Mouse (Mus musculus) thymus, adult 2 months (tissue): ENCODE data around the gene Sept9.

Experiments used
- CTCF ChIP-seq: fragments of 200-500 bp; IDR thresholded peaks from 2 replicates; pipeline ENCODE4 v1.5.1; 2012; ENCODE audit warnings: mild to moderate bottlenecking, control low read depth, low read length, moderate library complexity, borderline replicate concordance; ENCODE audit not compliant: control insufficient read depth, poor library complexity, insufficient read depth; ENCODE audit errors: extremely low read depth
- POLR2A ChIP-seq: fragments of 200-500 bp; IDR thresholded peaks from 2 replicates; pipeline ENCODE4 v1.6.1; 2012; ENCODE audit warnings: mild to moderate bottlenecking, low read length, control low read depth, moderate library complexity; ENCODE audit not compliant: control insufficient read depth, poor library complexity, insufficient read depth; ENCODE audit errors: extremely low read depth

DNA sequence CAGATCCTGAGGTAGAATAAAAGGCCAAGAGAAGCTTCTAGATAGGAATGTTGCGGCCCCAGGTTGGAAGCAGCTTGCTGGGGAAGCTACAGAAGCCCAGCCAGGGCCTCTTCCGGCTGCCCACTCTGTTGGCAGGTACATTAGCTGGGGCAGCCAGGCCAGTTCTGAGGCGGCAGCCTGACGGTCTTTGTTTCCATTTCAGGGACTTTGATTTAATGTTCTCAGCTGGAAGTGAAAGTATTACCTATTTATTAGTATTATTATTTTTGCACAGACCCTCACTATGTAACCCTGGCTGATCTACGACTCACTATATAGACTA lies 26.7 kb downstream of the Sept9 start:
- TF ChIP-seq CTCF (no peak), POLR2A (no peak)
